Mouse (Mus musculus): Measurements from ENCODE around the gene Disc1.

Gene Disc1

GRCm38 (mm10) chr8:125223031-125223753 lies 169.2 kb downstream of the Disc1 start:
- ChIA-PET CTCF (interaction anchor here in 2 of 4 experiments (0.6 to 1.1 kb wide), 2 partner anchors 39 to 648 kb away, joined by 4 read pairs; no protein-coding TSS in a partner anchor), POLR2A (interaction anchor here in 2 of 4 experiments (0.5 to 1.3 kb wide), 6 partner anchors 8 to 238 kb away, joined by 3 to 5 read pairs (median 3); no protein-coding TSS in a partner anchor)

- POLR2A ChIA-PET = interaction anchor here in 2 of 4 experiments (1.0 to 1.3 kb wide), 3 partner anchors 35 to 237 kb away, joined by 3 to 5 read pairs (median 3); no protein-coding TSS in a partner anchor
- CTCF ChIA-PET = interaction anchor here in 2 of 4 experiments (0.6 to 1.0 kb wide), 2 partner anchors 40 to 45 kb away, joined by 3 to 4 read pairs; no protein-coding TSS in a partner anchor
Observed at GRCm38 (mm10) chr8:125224271-125224699, 170.3 kb downstream of the Disc1 start.

DNA sequence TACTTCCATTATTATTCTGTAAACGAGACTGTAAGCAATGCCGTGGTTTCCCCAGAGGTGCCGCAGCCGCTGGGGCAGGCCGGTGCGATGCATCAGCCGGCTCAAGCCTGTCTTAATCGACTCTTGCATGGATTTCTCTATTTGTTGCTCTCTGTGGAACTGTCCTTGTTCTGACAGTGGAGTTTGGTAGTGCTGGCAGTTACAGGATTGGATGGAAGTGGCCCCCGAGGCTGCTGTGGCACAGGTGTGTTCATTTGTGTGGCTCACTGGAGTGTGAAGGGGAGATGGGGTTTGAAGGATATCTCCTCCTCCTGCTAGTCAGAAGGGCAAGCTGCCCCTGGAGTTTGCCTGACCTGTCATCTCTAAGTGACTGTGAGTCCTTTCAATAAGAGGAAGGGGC lies 171.3 kb downstream of the Disc1 start:
- CTCF ChIA-PET = interaction anchor here in 1 of 4 experiments (1.0 kb wide), 1 partner anchor 41 kb away, joined by 3 read pairs; no protein-coding TSS in a partner anchor
- POLR2A ChIA-PET = no interaction called here

DNA sequence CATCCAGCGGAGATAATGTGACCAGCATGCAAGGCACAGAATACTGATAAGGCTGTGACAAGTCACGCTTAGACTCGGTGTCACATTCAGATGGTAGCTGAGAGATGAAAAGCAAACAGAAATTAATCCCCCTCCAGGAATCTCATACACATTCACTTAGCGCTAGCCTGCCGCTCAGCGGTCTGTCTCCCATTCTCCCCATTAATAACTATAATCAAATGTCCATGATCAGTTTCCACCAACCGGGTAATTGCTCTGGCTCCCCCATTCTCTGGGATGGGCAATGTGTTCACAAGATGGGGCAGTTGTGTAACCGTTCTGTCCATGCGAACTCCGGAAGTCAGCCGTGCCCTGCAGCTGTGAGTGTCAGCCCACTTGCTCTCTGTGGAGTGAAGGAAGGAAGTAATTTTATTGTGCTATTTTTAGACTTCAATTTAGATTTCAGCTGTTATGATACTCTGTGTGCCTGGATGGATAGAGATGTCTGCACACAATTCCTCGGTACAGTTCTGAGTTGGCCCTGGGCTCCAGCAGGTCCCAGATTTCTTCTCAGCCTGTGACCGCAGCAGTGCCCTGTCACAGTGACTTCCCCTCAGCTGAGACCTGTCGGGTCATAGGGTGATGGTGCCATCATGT lies 173.1 kb downstream of the Disc1 start:
- ChIA-PET POLR2A (interaction anchor here in 1 of 4 experiments (1.2 kb wide), 1 partner anchor 20 kb away, joined by 5 read pairs; no protein-coding TSS in a partner anchor), CTCF (no interaction called here)

- ChIA-PET POLR2A (no interaction called here), CTCF (no interaction called here)
Observed at GRCm38 (mm10) chr8:125230526-125231131, 176.6 kb downstream of the Disc1 start.

DNA sequence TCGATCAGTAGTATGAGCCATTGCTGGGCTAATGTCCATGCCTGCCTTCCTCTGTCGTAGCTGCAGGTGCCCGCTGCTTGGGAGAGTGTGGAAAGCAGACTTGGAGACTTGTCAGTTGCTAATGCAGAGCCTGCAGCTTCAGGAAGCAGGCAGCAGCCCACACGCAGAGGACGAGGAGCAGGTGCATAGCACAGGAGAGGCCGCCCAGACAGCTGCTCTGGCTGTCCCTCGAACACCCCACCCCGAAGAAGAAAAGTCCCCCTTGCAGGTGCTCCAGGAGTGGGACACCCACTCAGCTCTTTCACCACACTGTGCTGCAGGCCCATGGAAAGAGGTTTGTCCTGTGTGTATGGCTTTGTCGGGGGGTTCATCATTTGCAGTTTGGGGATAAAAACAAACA lies 178.7 kb downstream of the Disc1 start:
- POLR2A ChIA-PET = interaction anchor here in 1 of 4 experiments (0.6 kb wide), 1 partner anchor 614 kb away, joined by 3 read pairs; no protein-coding TSS in a partner anchor
- CTCF ChIA-PET = no interaction called here

DNA sequence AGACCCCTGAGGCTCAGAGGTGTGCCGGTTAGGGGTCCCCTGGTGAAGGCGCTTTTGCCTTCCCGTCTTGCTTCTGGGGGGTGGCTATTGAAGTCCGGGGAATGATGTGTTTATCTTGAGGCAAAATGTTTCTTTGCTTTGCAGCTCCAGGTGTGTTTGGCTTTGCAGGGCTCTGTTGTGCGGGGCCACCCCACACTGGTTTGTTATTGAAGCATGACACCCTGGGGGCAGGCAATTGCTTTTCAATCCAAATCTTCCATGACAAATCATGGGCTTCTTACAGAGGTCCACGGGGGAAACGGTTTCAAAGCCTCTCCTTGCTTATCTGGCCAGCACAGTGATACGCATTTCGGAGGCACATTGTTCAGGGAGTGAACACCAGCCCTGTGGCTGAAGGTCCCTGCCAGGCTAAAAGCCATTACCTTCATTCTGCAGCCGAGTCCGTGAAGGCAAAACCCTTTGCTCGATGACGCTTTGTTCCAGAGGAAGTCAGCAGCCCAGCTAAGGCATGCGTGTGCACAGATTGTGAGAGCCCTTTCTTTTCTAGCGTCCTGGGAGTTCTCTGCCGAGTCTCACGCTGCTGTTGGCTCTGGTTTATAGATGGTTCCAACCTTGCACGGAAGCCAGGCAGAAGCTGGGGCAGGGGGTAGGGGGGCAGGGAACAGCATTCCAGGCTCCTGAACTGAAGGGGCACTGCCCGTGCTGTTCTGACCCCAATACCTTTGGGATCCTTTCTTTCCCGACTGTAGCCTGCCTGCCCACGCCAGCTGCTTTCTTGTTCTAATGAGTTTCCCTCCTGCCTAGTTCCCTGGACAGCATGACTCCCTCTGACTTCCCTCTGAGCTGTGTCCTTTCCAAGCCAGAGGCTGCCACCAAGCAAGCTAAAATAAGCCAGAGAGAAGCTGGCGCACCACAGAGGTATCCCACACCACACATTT lies 182.2 kb downstream of the Disc1 start:
- CTCF ChIA-PET = interaction anchor here in 1 of 4 experiments (0.6 kb wide), 1 partner anchor 314 kb away, joined by 3 read pairs; no protein-coding TSS in a partner anchor
- POLR2A ChIA-PET = interaction anchor here (0.6 to 1.1 kb wide), 4 partner anchors 12 to 129 kb away, joined by 3 read pairs; no protein-coding TSS in a partner anchor

- CTCF ChIA-PET = interaction anchor here in 1 of 4 experiments (1.0 kb wide), 1 partner anchor 58 kb away, joined by 3 read pairs; no protein-coding TSS in a partner anchor
- POLR2A ChIA-PET = no interaction called here
Observed at GRCm38 (mm10) chr8:125240763-125241162, 186.8 kb downstream of the Disc1 start.

DNA sequence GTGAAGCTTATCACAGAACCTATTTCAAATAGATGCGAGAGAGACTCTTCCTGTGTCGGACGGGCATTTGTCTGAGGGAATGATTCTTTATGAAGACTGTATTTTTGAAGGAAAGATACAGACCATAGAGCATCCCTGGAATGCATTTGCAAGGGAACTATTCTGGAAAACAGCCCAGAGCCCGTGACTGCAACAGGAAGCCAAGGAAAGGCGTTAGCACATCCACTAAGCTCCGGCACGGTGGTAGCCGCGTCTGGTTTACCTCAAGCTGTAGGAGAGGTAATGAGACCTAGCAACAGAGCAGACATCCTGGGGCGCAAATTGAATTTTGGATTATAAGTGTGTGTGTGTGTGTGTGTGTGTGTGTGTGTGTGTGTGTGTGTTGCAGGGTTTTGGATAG lies 188.4 kb downstream of the Disc1 start:
- ChIA-PET CTCF (interaction anchor here in 2 of 4 experiments (0.6 to 1.2 kb wide), 2 partner anchors 14 to 446 kb away, joined by 3 read pairs; no protein-coding TSS in a partner anchor), POLR2A (interaction anchor here in 1 of 4 experiments (0.7 kb wide), 2 partner anchors 18 to 43 kb away, joined by 3 read pairs; no protein-coding TSS in a partner anchor)

DNA sequence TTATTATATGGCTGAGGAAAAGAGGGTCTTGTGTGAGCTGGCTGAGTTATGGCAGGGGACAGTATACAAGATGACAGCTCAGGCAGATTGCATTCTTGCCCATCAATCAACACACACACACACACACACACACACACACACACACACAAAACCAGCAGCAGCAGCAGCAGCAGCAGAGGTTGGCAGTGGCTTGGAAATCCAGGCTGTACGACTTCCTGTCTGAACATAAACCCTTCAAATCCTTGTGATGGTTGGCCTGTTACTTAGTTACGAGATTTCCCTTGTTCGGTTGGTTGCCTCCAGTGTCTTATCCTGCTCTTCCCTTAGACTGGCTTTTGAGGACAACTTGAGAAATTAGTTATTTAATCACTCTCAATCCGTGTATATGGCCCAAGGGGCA lies 188.9 kb downstream of the Disc1 start:
- CTCF ChIA-PET = interaction anchor here in 1 of 4 experiments (0.6 kb wide), 1 partner anchor 447 kb away, joined by 3 read pairs; no protein-coding TSS in a partner anchor
- POLR2A ChIA-PET = interaction anchor here in 1 of 4 experiments (0.7 kb wide), 1 partner anchor 42 kb away, joined by 3 read pairs; no protein-coding TSS in a partner anchor

DNA sequence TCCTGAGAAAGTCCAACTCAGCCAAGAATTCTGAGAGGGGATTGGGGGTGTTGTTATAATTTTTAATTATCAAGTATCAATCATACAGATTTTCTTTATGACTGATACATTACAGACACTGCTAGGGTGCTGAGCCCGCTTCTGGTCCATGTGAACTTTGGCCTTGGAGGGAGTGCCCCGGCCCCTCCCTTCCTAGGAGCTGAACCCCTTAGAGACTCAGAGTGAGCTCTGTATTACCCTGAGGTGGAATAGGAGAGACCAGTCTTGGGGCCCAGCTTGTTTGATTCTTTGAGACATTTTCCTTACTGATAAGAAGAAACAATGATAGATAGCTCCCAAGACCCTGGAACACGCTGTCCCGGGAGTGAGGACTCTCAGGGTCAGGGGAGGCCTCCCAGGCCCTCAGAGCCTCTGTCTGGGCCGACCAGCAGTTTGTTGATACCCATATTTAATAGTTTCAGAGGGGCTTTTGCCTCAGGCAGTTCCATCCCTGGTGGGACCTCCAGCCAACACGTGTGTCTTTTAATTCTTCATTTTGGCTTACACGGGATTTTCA lies 192.8 kb downstream of the Disc1 start:
- ChIA-PET CTCF (interaction anchor here in 3 of 4 experiments (0.5 to 0.6 kb wide), 4 partner anchors 28 to 494 kb away, joined by 3 to 4 read pairs (median 3); no protein-coding TSS in a partner anchor), POLR2A (interaction anchor here in 2 of 4 experiments (0.7 to 1.6 kb wide), 3 partner anchors 8 to 24 kb away, joined by 3 to 5 read pairs (median 4); no protein-coding TSS in a partner anchor)

- ChIA-PET CTCF (interaction anchor here in 3 of 4 experiments (0.5 to 0.6 kb wide), 4 partner anchors 28 to 493 kb away, joined by 3 to 4 read pairs (median 3); no protein-coding TSS in a partner anchor), POLR2A (interaction anchor here in 2 of 4 experiments (0.7 to 1.0 kb wide), 3 partner anchors 11 to 24 kb away, joined by 3 to 5 read pairs (median 3); no protein-coding TSS in a partner anchor)
Observed at GRCm38 (mm10) chr8:125247349-125247748, 193.4 kb downstream of the Disc1 start.

DNA sequence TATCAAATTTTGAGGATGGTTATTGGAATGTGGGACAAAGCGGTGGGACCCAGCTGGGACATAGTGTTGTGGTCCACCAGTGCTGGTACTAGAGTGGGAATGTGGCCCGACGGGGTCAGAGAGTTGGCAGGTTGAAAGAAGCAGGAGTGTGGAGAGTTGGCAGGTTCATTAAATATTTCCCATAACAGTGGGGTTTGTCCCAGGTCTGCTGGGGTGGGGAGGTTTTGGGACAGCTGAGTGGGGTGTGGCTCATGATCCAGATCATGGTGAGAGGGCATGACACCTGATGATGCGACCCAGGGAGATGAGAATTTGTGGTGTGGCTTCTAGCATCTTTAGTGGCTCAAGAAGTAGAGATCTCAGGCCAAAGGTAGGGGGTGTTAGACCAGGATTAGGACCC lies 199.0 kb downstream of the Disc1 start:
- ChIA-PET CTCF (no interaction called here), POLR2A (interaction anchor here in 1 of 4 experiments (1.1 to 1.5 kb wide), 2 partner anchors 12 to 44 kb away, joined by 3 read pairs; no protein-coding TSS in a partner anchor)

DNA sequence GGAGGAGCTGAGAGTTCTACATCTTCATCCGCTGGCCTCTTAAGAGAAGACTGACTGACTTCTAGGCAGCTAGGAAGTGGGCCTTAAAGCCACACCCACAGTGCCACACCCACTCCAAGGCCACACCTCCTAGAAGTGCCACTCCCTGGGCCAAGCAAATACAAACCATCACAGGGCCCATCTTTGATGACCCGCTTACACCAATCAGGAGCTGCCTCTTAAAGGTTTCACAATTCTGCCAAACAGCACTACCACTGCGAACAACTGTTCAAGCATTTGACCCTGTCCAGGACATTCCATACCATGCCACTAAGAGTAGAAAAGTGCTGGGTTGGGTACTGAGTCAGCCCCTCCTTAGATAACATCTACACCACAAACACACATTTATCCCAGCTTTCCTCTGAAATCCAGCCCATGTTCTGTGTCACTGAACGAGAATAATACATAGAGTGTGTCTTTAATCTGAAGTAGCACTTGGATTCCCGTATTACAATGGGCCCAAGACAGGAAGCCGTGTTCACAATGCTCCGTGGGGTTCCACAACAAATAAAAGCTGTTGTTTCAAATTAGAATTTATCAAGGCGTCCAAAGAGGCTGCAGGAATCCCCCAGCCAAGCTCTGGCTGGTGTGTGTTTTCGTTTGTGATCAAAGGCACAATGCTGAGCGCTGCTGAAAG lies 199.6 kb downstream of the Disc1 start:
- CTCF ChIA-PET = interaction anchor here in 1 of 4 experiments (0.9 to 1.0 kb wide), 2 partner anchors 70 to 185 kb away, joined by 3 to 4 read pairs; no protein-coding TSS in a partner anchor

GRCm38 (mm10) chr8:125254188-125255005 lies 200.4 kb downstream of the Disc1 start:
- POLR2A ChIA-PET = interaction anchor here in 3 of 4 experiments (0.7 to 1.5 kb wide), 10 partner anchors 9 to 94 kb away, joined by 3 to 4 read pairs (median 3); no protein-coding TSS in a partner anchor
- CTCF ChIA-PET = interaction anchor here in 3 of 4 experiments (0.6 to 1.1 kb wide), 6 partner anchors 18 to 201 kb away, joined by 3 to 4 read pairs (median 3); no protein-coding TSS in a partner anchor

More for the DNA sequence above, 199.6 kb downstream of the Disc1 start:
- POLR2A ChIA-PET = interaction anchor here in 2 of 4 experiments (0.8 to 1.5 kb wide), 7 partner anchors 11 to 94 kb away, joined by 3 read pairs; no protein-coding TSS in a partner anchor

Measured in embryonic stem cell, embryonic (primary cell).